Comparison of ENCODE assay signal across 8 mouse cellular contexts in genomic region chr2:80639398-80639797, GRCm38 (mm10). TPM values are rescaled to one million over a fixed set of nuclear protein-coding genes. Genes with fewer than 3 reads are reported as not detected.
DNase-seq lines count a peak whose midpoint lies in the region; ATAC-seq lines count a peak whose summit lies in the region.

No protein-coding gene starts in this region.

- H3K4me3 ChIP-seq in heart, embryonic 11.5 days (ENCODE audit: low read depth, low read length) = peak overlapping the region; percentile 61
- H3K4me3 ChIP-seq in forebrain, embryonic 11.5 days (ENCODE audit: low read depth, low read length) = peak overlapping the region; percentile 77
- peak overlapping the region; percentile 82 for H3K4me3 ChIP-seq in liver, embryonic 12.5 days

- H3K27me3 ChIP-seq in heart, embryonic 11.5 days (ENCODE audit: control insufficient read depth, insufficient read depth, low read length) = no peaks in the 10 kb centered on the region
- H3K27me3 ChIP-seq in forebrain, embryonic 11.5 days (ENCODE audit: control insufficient read depth, insufficient read depth, low read length) = no peaks in the 10 kb centered on the region
- H3K27me3 ChIP-seq in liver, embryonic 12.5 days (replicated peaks) = no peaks in the 10 kb centered on the region

- no peaks in the 10 kb centered on the region for H3K9me3 ChIP-seq in heart, embryonic 11.5 days (replicated peaks; ENCODE audit: control insufficient read depth, low read length)
- H3K9me3 ChIP-seq in forebrain, embryonic 11.5 days (ENCODE audit: control insufficient read depth, low read length) = no peaks in the 10 kb centered on the region
- H3K9me3 ChIP-seq in liver, embryonic 12.5 days (replicated peaks) = no peaks in the 10 kb centered on the region

- peak overlapping the region; percentile 62 for H3K9ac ChIP-seq in heart, embryonic 11.5 days (ENCODE audit: low read depth, low read length)
- peak overlapping the region; percentile 66 for H3K9ac ChIP-seq in forebrain, embryonic 11.5 days (ENCODE audit: low read length)
- H3K9ac ChIP-seq in liver, embryonic 12.5 days = peak overlapping the region; percentile 85

- no peak for ATAC-seq in heart, embryonic 11.5 days (replicated peaks; ENCODE audit: insufficient number of reproducible peaks, low FRiP score, low TSS enrichment)
- peak; percentile 3 for ATAC-seq in CD4-positive, CD25-positive, alpha-beta regulatory T cell, adult 4 months
- ATAC-seq in forebrain, embryonic 11.5 days (replicated peaks; ENCODE audit: low FRiP score) = 0 out of 2 replicates have a peak, but pooled peaks have one; percentile 1
- no peak for ATAC-seq in liver, embryonic 12.5 days

- no peak for DNase-seq in heart, adult 18-20 months
- no peak for DNase-seq in forebrain, embryonic 11.5 days (ENCODE audit: low spot score)
- DNase-seq in urinary bladder, postnatal 14 days (ENCODE audit: low spot score) = no peak
- no peak for DNase-seq in frontal cortex, postnatal 10 days (ENCODE audit: low spot score in 2 of 2)
- DNase-seq in layer of hippocampus, adult 9-10 months (ENCODE audit: low spot score) = no peak

- H3K4me1 ChIP-seq in heart, embryonic 11.5 days (ENCODE audit: control insufficient read depth, insufficient read depth, low read length) = 0 out of 2 replicates have a peak, but pooled peaks cover 4% of the 10 kb centered on the region
- 0 out of 2 replicates have a peak, but pooled peaks cover 2% of the 10 kb centered on the region for H3K4me1 ChIP-seq in forebrain, embryonic 11.5 days (replicated peaks; ENCODE audit: control insufficient read depth, insufficient read depth, low read length)
- H3K4me1 ChIP-seq in liver, embryonic 12.5 days = peaks cover 14% of the 10 kb centered on the region

- no peaks in the 10 kb centered on the region for H3K36me3 ChIP-seq in heart, embryonic 11.5 days (ENCODE audit: control insufficient read depth, insufficient read depth, low read length)
- no peaks in the 10 kb centered on the region; the same call in 1 of the 2 replicates for H3K36me3 ChIP-seq in forebrain, embryonic 11.5 days (ENCODE audit: control insufficient read depth, insufficient read depth, low read length)
- H3K36me3 ChIP-seq in liver, embryonic 12.5 days = peaks cover 25% of the 10 kb centered on the region

- H3K4me2 ChIP-seq in heart, embryonic 11.5 days = peak overlapping the region; percentile 69
- peak overlapping the region; percentile 49 for H3K4me2 ChIP-seq in forebrain, embryonic 11.5 days (ENCODE audit: low read depth, low read length, severe bottlenecking)
- peak overlapping the region; percentile 74 for H3K4me2 ChIP-seq in liver, embryonic 12.5 days

- H3K27ac ChIP-seq in heart, embryonic 11.5 days (ENCODE audit: low read depth, low read length) = no peak overlapping the region
- no peak overlapping the region for H3K27ac ChIP-seq in forebrain, embryonic 11.5 days (ENCODE audit: low read depth, low read length)
- H3K27ac ChIP-seq in liver, embryonic 12.5 days = peak overlapping the region; percentile 86; the same call in 1 of the 2 replicates

- 13% methylated on average over 8 of the region's 8 CpGs for WGBS in heart, embryonic 11.5 days (ENCODE audit: insufficient replicate concordance)
- 13% methylated on average over 8 of the region's 8 CpGs for whole genome bisulfite sequencing in forebrain, embryonic 11.5 days
- WGBS in liver, embryonic 12.5 days (ENCODE audit: insufficient replicate concordance) = 7% methylated on average over 8 of the region's 8 CpGs

RNA-seq across cellular contexts. Expression of gene Nup35, which starts 22.4 kb away (rescaled TPM):
- polyA plus RNA-seq in heart, embryonic 11.5 days (2014; fragmentation: Nextera tagmentation; extraction: Ambion mirVana) = 29.3 and 29.8 TPM in 2 replicates
- 1 to 10 TPM; 7.1 to 8.3 TPM for total RNA-seq in heart, adult 18-20 months (2021)
- 10 to 100 TPM; 24.7 to 30.2 TPM for polyA plus RNA-seq in CD4-positive, CD25-positive, alpha-beta regulatory T cell, adult 4 months (2017; shearing (Covaris generic))
- 64.5 and 66.4 TPM in 2 replicates for polyA plus RNA-seq in forebrain, embryonic 11.5 days (2014; fragmentation: Nextera tagmentation; extraction: Ambion mirVana)
- polyA plus RNA-seq in liver, embryonic 12.5 days (2016; fragmentation: Nextera tagmentation; extraction: Ambion mirVana) = 48.8 and 50.9 TPM in 2 replicates

RNA-seq across cellular contexts. Expression of gene Dusp19, which starts 22.6 kb away (rescaled TPM):
- polyA plus RNA-seq in heart, embryonic 11.5 days (2014; fragmentation: Nextera tagmentation; extraction: Ambion mirVana) = 12.0 and 13.3 TPM in 2 replicates
- total RNA-seq in heart, adult 18-20 months (2021) = 10 to 100 TPM in 1 of 2 experiments, 1 to 10 TPM in 1; 9.8 to 10.0 TPM
- 10 to 100 TPM; 16.5 to 18.9 TPM for polyA plus RNA-seq in CD4-positive, CD25-positive, alpha-beta regulatory T cell, adult 4 months (2017; shearing (Covaris generic))
- 17.7 and 19.6 TPM in 2 replicates for polyA plus RNA-seq in forebrain, embryonic 11.5 days (2014; fragmentation: Nextera tagmentation; extraction: Ambion mirVana)
- 8.7 and 9.5 TPM in 2 replicates for polyA plus RNA-seq in liver, embryonic 12.5 days (2016; fragmentation: Nextera tagmentation; extraction: Ambion mirVana)

RNA-seq across cellular contexts. Expression of gene Nckap1, which starts 58.2 kb away (rescaled TPM):
- 51.6 and 53.9 TPM in 2 replicates for polyA plus RNA-seq in heart, embryonic 11.5 days (2014; fragmentation: Nextera tagmentation; extraction: Ambion mirVana)
- total RNA-seq in heart, adult 18-20 months (2021) = 10 to 100 TPM; 61.1 to 61.4 TPM
- polyA plus RNA-seq in CD4-positive, CD25-positive, alpha-beta regulatory T cell, adult 4 months (2017; shearing (Covaris generic)) = 1 to 10 TPM; 2.2 to 2.3 TPM
- polyA plus RNA-seq in forebrain, embryonic 11.5 days (2014; fragmentation: Nextera tagmentation; extraction: Ambion mirVana) = 68.0 and 70.9 TPM in 2 replicates
- polyA plus RNA-seq in liver, embryonic 12.5 days (2016; fragmentation: Nextera tagmentation; extraction: Ambion mirVana) = 29.2 and 30.0 TPM in 2 replicates

Comparison
In these comparisons a context has a peak if more than half of its experiments do, and no peak if none do; other contexts are left out.
1. ATAC-seq: peak in CD4-positive, CD25-positive, alpha-beta regulatory T cell, adult 4 months (single experiment) and forebrain, embryonic 11.5 days (single experiment); none in heart, embryonic 11.5 days (single experiment) and liver, embryonic 12.5 days (single experiment).
2. Peak in every context shown above with its lines, with median percentiles within 50 percentile points of each other: H3K4me2 ChIP-seq, H3K4me3 ChIP-seq and H3K9ac ChIP-seq.